Mouse (Mus musculus) limb, embryonic 12.5 days (tissue): Measurements from ENCODE around the gene Tmem220. TPM values are rescaled to one million over a fixed set of nuclear protein-coding genes. Genes with fewer than 3 reads are reported as not detected.

ENCODE experiments used
- ATAC-seq: fragments of 200-750 bp; cut with Nextera tagmentation; 2 replicates; pipeline ENCODE4 v1.8.0; 2017; ENCODE audit warnings: low read depth, moderate TSS enrichment; ENCODE audit not compliant: insufficient number of reproducible peaks, insufficient read depth, low FRiP score, low TSS enrichment
- H3K27ac ChIP-seq: fragments of 300-500 bp; sonication (generic); 2 replicates; pipeline ENCODE4 v1.5.1; 2016; ENCODE audit warnings: mild to moderate bottlenecking, moderate library complexity
- H3K27me3 ChIP-seq: fragments of 300-500 bp; sonication (generic); 2 replicates; pipeline ENCODE4 v1.6.1; 2016; ENCODE audit warnings: mild to moderate bottlenecking, moderate library complexity
- H3K36me3 ChIP-seq: fragments of 300-500 bp; sonication (generic); 2 replicates; pipeline ENCODE4 v1.6.1; 2016; ENCODE audit warnings: mild to moderate bottlenecking, moderate library complexity
- H3K4me1 ChIP-seq: fragments of 300-500 bp; sonication (generic); replicated peaks from 2 replicates; pipeline ENCODE4 v1.6.1; 2016
- H3K4me2 ChIP-seq: fragments of 300-500 bp; sonication (generic); 2 replicates; pipeline ENCODE4 v1.6.1; 2016; ENCODE audit warnings: mild to moderate bottlenecking, moderate library complexity
- H3K4me3 ChIP-seq: fragments of 300-500 bp; sonication (generic); replicated peaks from 2 replicates; pipeline ENCODE4 v1.5.1; 2016; ENCODE audit warnings: mild to moderate bottlenecking
- H3K9ac ChIP-seq: fragments of 300-500 bp; sonication (generic); replicated peaks from 2 replicates; pipeline ENCODE4 v1.6.1; 2016; ENCODE audit warnings: mild to moderate bottlenecking, moderate library complexity
- H3K9me3 ChIP-seq: fragments of 300-500 bp; sonication (generic); 2 replicates; pipeline ENCODE4 v1.6.1; 2016; ENCODE audit warnings: mild to moderate bottlenecking, moderate library complexity
- WGBS: fragments of 180-500 bp; shearing (Covaris S2); methylation state at CpG from one replicate; pipeline ENCODE4 v1.1.7; 2016; 5-methylcytosine and 5-hydroxymethylcytosine counted together
- polyA plus RNA-seq: library from polyadenylated mRNA; unstranded; fragments of >200 nt; fragmentation: Nextera tagmentation; extraction: Ambion mirVana; gene quantifications from 2 replicates; pipeline ENCODE4 v1.2.1, GENCODE M21; 2016

Tmem220 gene
- polyA plus RNA-seq, 1 experiment from 2014 or later: 1.1 TPM

GRCm38 (mm10) chr11:66996446-66996845, 28.5 kb upstream of the Tmem220 start:
- Histone ChIP-seq H3K27ac (no peak overlapping the region), H3K4me1 (no peaks in the 10 kb centered on the region), H3K9ac (no peak overlapping the region), H3K4me3 (no peak overlapping the region), H3K4me2 (no peak overlapping the region), H3K9me3 (no peaks in the 10 kb centered on the region), H3K36me3 (no peaks in the 10 kb centered on the region), H3K27me3 (no peaks in the 10 kb centered on the region)
- WGBS: 72% methylated on average over 4 of the region's 4 CpGs
- no peak for ATAC-seq

GRCm38 (mm10) chr11:66998467-66999403, 26.2 kb upstream of the Tmem220 start:
- H3K4me2 ChIP-seq: no peak overlapping the region
- H3K27me3 ChIP-seq: no peaks in the 10 kb centered on the region
- H3K9me3 ChIP-seq: no peaks in the 10 kb centered on the region
- ATAC-seq: no peak
- H3K4me3 ChIP-seq: no peak overlapping the region
- no peak overlapping the region for H3K27ac ChIP-seq
- WGBS: 84% methylated on average over 14 of the region's 14 CpGs
- H3K9ac ChIP-seq: no peak overlapping the region
- H3K4me1 ChIP-seq: no peaks in the 10 kb centered on the region
- H3K36me3 ChIP-seq: no peaks in the 10 kb centered on the region

GRCm38 (mm10) chr11:67000671-67001070, 24.3 kb upstream of the Tmem220 start:
- Histone ChIP-seq H3K4me2 (no peak overlapping the region), H3K9me3 (no peaks in the 10 kb centered on the region), H3K4me3 (no peak overlapping the region), H3K27ac (no peak overlapping the region), H3K9ac (no peak overlapping the region), H3K27me3 (no peaks in the 10 kb centered on the region), H3K36me3 (no peaks in the 10 kb centered on the region), H3K4me1 (no peaks in the 10 kb centered on the region)
- no peak for ATAC-seq
- WGBS: 79% methylated on average over 4 of the region's 4 CpGs

GRCm38 (mm10) chr11:67001717-67002116, 23.2 kb upstream of the Tmem220 start:
- no peak for ATAC-seq
- no peak overlapping the region for H3K27ac ChIP-seq

GRCm38 (mm10) chr11:67002911-67003310, 22.0 kb upstream of the Tmem220 start:
- no peaks in the 10 kb centered on the region for H3K9me3 ChIP-seq
- 71% methylated on average over 2 of the region's 2 CpGs for WGBS

More at GRCm38 (mm10) chr11:67001717-67002116, 23.2 kb upstream of the Tmem220 start:
- 31% methylated on average over 1 of the region's 1 CpGs for WGBS
- Histone ChIP-seq H3K36me3 (no peaks in the 10 kb centered on the region), H3K4me2 (no peak overlapping the region), H3K9me3 (no peaks in the 10 kb centered on the region), H3K4me1 (no peaks in the 10 kb centered on the region), H3K4me3 (no peak overlapping the region), H3K9ac (no peak overlapping the region), H3K27me3 (no peaks in the 10 kb centered on the region)

GRCm38 (mm10) chr11:67007961-67008360, 17.0 kb upstream of the Tmem220 start:
- no peaks in the 10 kb centered on the region for H3K9me3 ChIP-seq
- H3K4me3 ChIP-seq: no peak overlapping the region
- no peak overlapping the region for H3K27ac ChIP-seq
- no peaks in the 10 kb centered on the region for H3K27me3 ChIP-seq
- no peaks in the 10 kb centered on the region for H3K36me3 ChIP-seq
- no peak overlapping the region for H3K4me2 ChIP-seq
- H3K4me1 ChIP-seq: no peaks in the 10 kb centered on the region
- 89% methylated on average over 8 of the region's 8 CpGs for WGBS
- no peak overlapping the region for H3K9ac ChIP-seq
- no peak for ATAC-seq

More at GRCm38 (mm10) chr11:67002911-67003310, 22.0 kb upstream of the Tmem220 start:
- Histone ChIP-seq H3K4me1 (no peaks in the 10 kb centered on the region), H3K36me3 (no peaks in the 10 kb centered on the region), H3K4me3 (no peak overlapping the region), H3K27ac (no peak overlapping the region), H3K27me3 (no peaks in the 10 kb centered on the region), H3K9ac (no peak overlapping the region), H3K4me2 (no peak overlapping the region)
- no peak for ATAC-seq

GRCm38 (mm10) chr11:67008528-67008927, 16.4 kb upstream of the Tmem220 start:
- H3K4me3 ChIP-seq: no peak overlapping the region
- ATAC-seq: no peak
- no peaks in the 10 kb centered on the region for H3K27me3 ChIP-seq
- no peaks in the 10 kb centered on the region for H3K36me3 ChIP-seq
- H3K9me3 ChIP-seq: no peaks in the 10 kb centered on the region
- no peak overlapping the region for H3K4me2 ChIP-seq
- H3K27ac ChIP-seq: no peak overlapping the region
- no peak overlapping the region for H3K9ac ChIP-seq
- no peaks in the 10 kb centered on the region for H3K4me1 ChIP-seq
- WGBS: 93% methylated on average over 4 of the region's 4 CpGs

- H3K4me1 ChIP-seq: no peaks in the 10 kb centered on the region
- no peaks in the 10 kb centered on the region for H3K27me3 ChIP-seq
- H3K36me3 ChIP-seq: no peaks in the 10 kb centered on the region
- no peak overlapping the region for H3K9ac ChIP-seq
- no peak overlapping the region for H3K27ac ChIP-seq
- H3K4me2 ChIP-seq: peak overlapping the region; percentile 20; the same call in 1 of the 2 replicates
- no peak for ATAC-seq
- 5% methylated on average over 8 of the region's 8 CpGs for WGBS
- H3K4me3 ChIP-seq: no peak overlapping the region
- H3K9me3 ChIP-seq: no peaks in the 10 kb centered on the region
Measured at GRCm38 (mm10) chr11:67010430-67010829, 14.5 kb upstream of the Tmem220 start.

- no peak for ATAC-seq
- no peaks in the 10 kb centered on the region for H3K36me3 ChIP-seq
- no peaks in the 10 kb centered on the region for H3K9me3 ChIP-seq
- no peaks in the 10 kb centered on the region for H3K4me1 ChIP-seq
- H3K9ac ChIP-seq: no peak overlapping the region
- no peaks in the 10 kb centered on the region for H3K27me3 ChIP-seq
- H3K4me2 ChIP-seq: no peak overlapping the region
- no peak overlapping the region for H3K4me3 ChIP-seq
- 43% methylated on average over 4 of the region's 4 CpGs for WGBS
- no peak overlapping the region for H3K27ac ChIP-seq
Measured at GRCm38 (mm10) chr11:67011635-67012034, 13.3 kb upstream of the Tmem220 start.

GRCm38 (mm10) chr11:67017801-67018591, 7.0 kb upstream of the Tmem220 start:
- H3K9me3 ChIP-seq: no peaks in the 10 kb centered on the region
- H3K4me1 ChIP-seq: peaks cover 12% of the 10 kb centered on the region
- peaks cover 20% of the 10 kb centered on the region for H3K27me3 ChIP-seq
- H3K9ac ChIP-seq: no peak overlapping the region
- H3K27ac ChIP-seq: no peak overlapping the region
- no peak for ATAC-seq
- WGBS: 11% methylated on average over 12 of the region's 12 CpGs
- peak overlapping the region; percentile 35 for H3K4me2 ChIP-seq
- no peaks in the 10 kb centered on the region for H3K36me3 ChIP-seq
- no peak overlapping the region for H3K4me3 ChIP-seq

- no peak overlapping the region for H3K4me3 ChIP-seq
- 67% methylated on average over 7 of the region's 7 CpGs for WGBS
- H3K27ac ChIP-seq: no peak overlapping the region
- H3K4me2 ChIP-seq: no peak overlapping the region
- peaks cover 20% of the 10 kb centered on the region for H3K27me3 ChIP-seq
- no peaks in the 10 kb centered on the region for H3K9me3 ChIP-seq
- no peaks in the 10 kb centered on the region for H3K36me3 ChIP-seq
- H3K4me1 ChIP-seq: peaks cover 12% of the 10 kb centered on the region
- ATAC-seq: no peak
- no peak overlapping the region for H3K9ac ChIP-seq
Measured at GRCm38 (mm10) chr11:67019711-67020475, 5.1 kb upstream of the Tmem220 start.
